Mouse (Mus musculus) C2C12 (cell line): ENCODE results near the gene Rbm5.

Experiments
- CEBPB ChIP-seq: IDR thresholded peaks from one replicate; pipeline ENCODE4 v1.6.1; 2011; ENCODE audit warnings: low read depth, mild to moderate bottlenecking, control low read depth, moderate library complexity
- CTCF ChIP-seq: IDR thresholded peaks from one replicate; pipeline ENCODE4 v1.5.1; 2011; ENCODE audit not compliant: control insufficient read depth, insufficient read depth, insufficient read length
- MAX ChIP-seq: IDR thresholded peaks from one replicate; pipeline ENCODE4 v1.6.1; 2011; ENCODE audit warnings: mild to moderate bottlenecking, control low read depth
- MYOD1 ChIP-seq: IDR thresholded peaks from one replicate; pipeline ENCODE4 v1.6.1; 2011; ENCODE audit warnings: low read depth; ENCODE audit not compliant: control insufficient read depth, insufficient read length
- USF1 ChIP-seq: IDR thresholded peaks from one replicate; pipeline ENCODE4 v1.6.1; 2011; ENCODE audit warnings: low read depth, mild to moderate bottlenecking, control low read depth, moderate library complexity

GRCm38 (mm10) chr9:107702606-107703185 lies 68.1 kb downstream of the Rbm5 start:
- TF ChIP-seq CTCF (no peak), MAX (no peak), USF1 (no peak), MYOD1 (no peak), CEBPB (no peak)
